Mouse (Mus musculus) embryonic facial prominence, embryonic 10.5 days (tissue): ENCODE measurements around the gene Gm14408. TPM values are rescaled to one million over a fixed set of nuclear protein-coding genes. Genes with fewer than 3 reads are reported as not detected.
A peak's percentile ranks its signal among the peaks of the same experiment; 100 is the strongest.
"Not testable (repeated sequence)": the region's sequence is repeated elsewhere in the genome, so short reads cannot be mapped to it uniquely, and the experiment has no call there.

Experiments used
- DNase-seq: peaks from one replicate; pipeline ENCODE4 v3.0.0-alpha.2; 2017; ENCODE audit warnings: low spot score
- H3K27ac ChIP-seq: fragments of 300-500 bp; sonication (generic); replicated peaks from 2 replicates; pipeline ENCODE4 v1.5.1; 2016; ENCODE audit warnings: mild to moderate bottlenecking
- H3K27me3 ChIP-seq: fragments of 300-500 bp; sonication (generic); replicated peaks from 2 replicates; pipeline ENCODE4 v1.6.1; 2016; ENCODE audit warnings: low read depth, mild to moderate bottlenecking; ENCODE audit not compliant: poor library complexity, severe bottlenecking
- H3K36me3 ChIP-seq: fragments of 300-500 bp; sonication (generic); replicated peaks from 2 replicates; pipeline ENCODE4 v1.6.1; 2016; ENCODE audit warnings: mild to moderate bottlenecking, moderate library complexity
- H3K4me1 ChIP-seq: fragments of 300-500 bp; sonication (generic); 2 replicates; pipeline ENCODE4 v1.6.1; 2016
- H3K4me3 ChIP-seq: fragments of 300-500 bp; sonication (generic); 2 replicates; pipeline ENCODE4 v1.5.1; 2016; ENCODE audit warnings: mild to moderate bottlenecking, moderate library complexity
- H3K9me3 ChIP-seq: fragments of 300-500 bp; sonication (generic); 2 replicates; pipeline ENCODE4 v1.6.1; 2016; ENCODE audit warnings: mild to moderate bottlenecking
- WGBS: fragments of 180-500 bp; shearing (Covaris S2); methylation state at CpG from one replicate; pipeline ENCODE4 v1.1.7; 2016; 5-methylcytosine and 5-hydroxymethylcytosine counted together
- polyA plus RNA-seq: library from polyadenylated mRNA; unstranded; fragments of >200 nt; fragmentation: Nextera tagmentation; extraction: Ambion mirVana; gene quantifications from 2 replicates; pipeline ENCODE4 v1.2.1, GENCODE M21; 2016

The Gm14408 gene
- not detected in 2 replicates for polyA plus RNA-seq

DNA sequence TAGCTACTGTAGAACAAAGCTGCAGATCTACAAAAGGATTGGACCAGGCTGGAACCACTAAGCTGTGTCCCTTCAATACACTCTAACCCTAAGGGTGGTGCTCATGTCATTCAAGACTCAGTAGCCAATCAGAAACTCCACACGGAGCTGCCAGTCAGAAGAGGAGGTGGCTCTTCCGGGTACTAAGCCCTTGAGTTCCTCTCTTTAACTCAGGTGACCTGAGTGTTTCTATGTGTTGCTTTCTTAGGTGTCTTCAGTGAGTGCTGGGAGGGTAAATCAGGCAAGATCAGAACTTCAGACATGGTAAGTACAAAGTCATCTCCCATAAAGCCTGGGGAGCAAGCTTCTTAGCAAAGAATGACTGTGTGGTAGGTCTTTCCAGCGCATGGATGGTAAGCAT is at the start of gene Gm14408:
Gene Gm14408 (plus strand): TSS at position 301 of the 400 bp plus-strand sequence.
- WGBS = 87% methylated on average over 1 of the region's 3 CpGs
- not testable (repeated sequence) for DNase-seq, H3K27ac ChIP-seq, H3K36me3 ChIP-seq, H3K4me1 ChIP-seq, H3K9me3 ChIP-seq, H3K27me3 ChIP-seq, H3K4me3 ChIP-seq

DNA sequence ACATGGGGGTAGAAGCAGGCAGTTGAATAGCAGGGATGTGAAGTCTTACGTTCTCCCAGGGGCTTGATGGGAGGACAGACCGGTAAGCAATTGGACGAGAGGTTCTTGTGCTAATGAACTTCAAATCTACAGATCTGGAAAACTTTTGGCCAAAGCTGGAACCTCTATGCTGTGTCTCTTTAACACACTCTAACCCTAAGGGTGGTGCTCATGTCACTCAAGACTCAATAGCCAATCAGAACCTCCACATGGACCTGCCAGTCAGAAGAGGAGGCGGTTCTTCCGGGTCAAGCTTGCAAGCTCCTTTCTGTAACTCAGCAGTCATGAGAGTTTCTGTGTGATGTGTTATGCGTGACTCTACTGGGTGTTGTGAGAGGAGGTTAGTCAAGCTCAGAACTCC is 32.6 kb upstream of the Gm14408 start, which contains the start of gene Gm14295:
Gene Gm14295 (plus strand): TSS at position 301 of the 400 bp plus-strand sequence.
- WGBS = no CpG with 5 or more reads among the region's 6 CpGs
- not testable (repeated sequence) for H3K27me3 ChIP-seq, H3K9me3 ChIP-seq, H3K27ac ChIP-seq, H3K36me3 ChIP-seq, H3K4me1 ChIP-seq, DNase-seq
- H3K4me3 ChIP-seq = peak within 1 kb of the TSS; percentile 57

DNA sequence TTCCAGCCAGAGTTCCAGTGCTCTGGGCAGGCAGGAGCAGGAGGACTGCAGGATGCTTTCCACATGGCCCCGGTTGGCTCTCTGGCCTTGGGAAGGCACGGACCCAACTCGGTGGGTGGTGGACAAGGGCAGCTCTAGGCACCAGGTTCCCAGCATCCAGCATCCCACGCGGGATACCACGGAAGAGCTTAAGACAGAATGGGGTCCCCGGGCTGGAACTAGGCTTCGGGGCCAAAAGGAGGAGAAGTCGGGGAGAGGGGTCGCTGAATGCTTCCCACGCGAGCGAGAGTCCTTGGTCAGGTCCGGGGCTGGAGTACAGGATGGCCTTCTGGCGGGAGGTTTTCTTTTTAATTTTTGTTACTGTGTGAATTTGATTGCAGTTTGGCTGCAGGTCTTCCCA is 32.2 kb upstream of the Gm14408 start:
- DNase-seq = peak; percentile 0
- not testable (repeated sequence) for H3K36me3 ChIP-seq, H3K27ac ChIP-seq, H3K27me3 ChIP-seq, H3K9me3 ChIP-seq, H3K4me1 ChIP-seq
- H3K4me3 ChIP-seq = peak overlapping the region; percentile 57
- 23% methylated on average over 15 of the region's 15 CpGs for WGBS

Other genes with a start within 250 kb of the Gm14408 start
- gene Gm14308, start 194.8 kb upstream of the Gm14408 start, polyA plus RNA-seq = 18.0 TPM in 2 replicates
- 9.7 and 16.5 TPM in 2 replicates for gene Zfp973, start 160.6 kb upstream of the Gm14408 start, polyA plus RNA-seq
- gene Gm14305, start 122.8 kb upstream of the Gm14408 start, polyA plus RNA-seq = 32.2 and 33.6 TPM in 2 replicates
- 14.0 and 18.7 TPM in 2 replicates for gene Gm14295, start 32.5 kb upstream of the Gm14408 start, polyA plus RNA-seq
- gene Gm14296, start 96.7 kb downstream of the Gm14408 start, polyA plus RNA-seq = 5.1 and 13.7 TPM in 2 replicates
- 9.8 and 11.1 TPM in 2 replicates for gene Gm14419, start 169.8 kb downstream of the Gm14408 start, polyA plus RNA-seq
- 0.31 TPM in 1 of 2 replicates, not detected in the other for gene Gm14401, start 243.2 kb downstream of the Gm14408 start, polyA plus RNA-seq